Mouse (Mus musculus) gastrocnemius, postnatal 14 days (tissue): ENCODE measurements around the gene Zscan26. TPM values are rescaled to one million over a fixed set of nuclear protein-coding genes. Genes with fewer than 3 reads are reported as not detected.

Experiments
- DNase-seq: peaks from one replicate; pipeline ENCODE4 v3.0.0; 2021; ENCODE audit warnings: mixed read lengths
- intact Hi-C: fragments of 180-260 bp; cut with DNase I; formaldehyde crosslinking; loops from one replicate; pipeline ENCODE4 v1.15.1; 2025; ENCODE audit warnings: low total_unique reads
- total RNA-seq, 2 experiments: library from RNA; stranded (reverse); gene quantifications; 2 replicates each; pipeline ENCODE4 v1.2.3; 2021

Gene Zscan26
- total RNA-seq, 2 experiments from 2014 or later, result 8.9 to 10.8 TPM

GRCm38 (mm10) chr13:21440503-21441206 lies 12.9 kb downstream of the Zscan26 start, which contains the start of gene Pgbd1:
Gene Pgbd1, minus strand, starts transcription at chr13:21441058.
- intact Hi-C loops, result no loop called here
- peak; percentile 54 for DNase-seq

- no peak for DNase-seq
- intact Hi-C loops, result no loop called here
Observed at GRCm38 (mm10) chr13:21435476-21435875, 18.1 kb downstream of the Zscan26 start.

GRCm38 (mm10) chr13:21427631-21428030 lies 25.9 kb downstream of the Zscan26 start:
- intact Hi-C loops, result no loop called here
- DNase-seq, result no peak

- intact Hi-C loops, result no loop called here
- no peak for DNase-seq
Observed at GRCm38 (mm10) chr13:21423301-21423700, 30.2 kb downstream of the Zscan26 start.

- no peak for DNase-seq
- intact Hi-C loops, result no loop called here
Observed at GRCm38 (mm10) chr13:21418865-21419264, 34.7 kb downstream of the Zscan26 start.

GRCm38 (mm10) chr13:21417298-21418010 lies 36.1 kb downstream of the Zscan26 start:
- no peak for DNase-seq
- intact Hi-C loops, result no loop called here

GRCm38 (mm10) chr13:21415750-21416149 lies 37.8 kb downstream of the Zscan26 start:
- intact Hi-C loops, result no loop called here

GRCm38 (mm10) chr13:21415266-21415665 lies 38.3 kb downstream of the Zscan26 start:
- DNase-seq, result no peak
- intact Hi-C loops, result no loop called here

More at GRCm38 (mm10) chr13:21415750-21416149, 37.8 kb downstream of the Zscan26 start:
- no peak for DNase-seq

- intact Hi-C loops, result loop anchor here (5.0 kb wide), 1 partner anchor 33 kb away; no protein-coding TSS in a partner anchor
- DNase-seq, result no peak
Observed at GRCm38 (mm10) chr13:21414231-21415212, 39.0 kb downstream of the Zscan26 start.

GRCm38 (mm10) chr13:21408805-21409459 lies 44.6 kb downstream of the Zscan26 start:
- intact Hi-C loops, result no loop called here

GRCm38 (mm10) chr13:21407969-21408804 lies 45.3 kb downstream of the Zscan26 start:
- DNase-seq, result peak; percentile 80
- intact Hi-C loops, result no loop called here

More at GRCm38 (mm10) chr13:21408805-21409459, 44.6 kb downstream of the Zscan26 start:
- no peak for DNase-seq

GRCm38 (mm10) chr13:21407341-21407740 lies 46.2 kb downstream of the Zscan26 start:
- no peak for DNase-seq
- intact Hi-C loops, result no loop called here

GRCm38 (mm10) chr13:21402848-21403247 lies 50.7 kb downstream of the Zscan26 start:
- intact Hi-C loops, result no loop called here
- no peak for DNase-seq

- intact Hi-C loops, result no loop called here
- DNase-seq, result peak; percentile 86
Observed at GRCm38 (mm10) chr13:21402287-21402846, 51.2 kb downstream of the Zscan26 start, which contains the start of gene Zkscan3. Gene Zkscan3, minus strand, starts transcription at chr13:21402755.

GRCm38 (mm10) chr13:21401636-21402286 lies 51.8 kb downstream of the Zscan26 start:
- intact Hi-C loops, result no loop called here
- no peak for DNase-seq

GRCm38 (mm10) chr13:21401166-21401565 lies 52.4 kb downstream of the Zscan26 start:
- intact Hi-C loops, result no loop called here

GRCm38 (mm10) chr13:21397486-21397885 lies 56.0 kb downstream of the Zscan26 start:
- intact Hi-C loops, result no loop called here
- no peak for DNase-seq

More at GRCm38 (mm10) chr13:21401166-21401565, 52.4 kb downstream of the Zscan26 start:
- DNase-seq, result no peak
